Mouse (Mus musculus) liver, postnatal 0 days (tissue): ENCODE data around the gene St5. TPM values are rescaled to one million over a fixed set of nuclear protein-coding genes. Genes with fewer than 3 reads are reported as not detected.

Source experiments
- ATAC-seq: fragments of 200-750 bp; cut with Nextera tagmentation; 2 replicates; pipeline ENCODE4 v1.8.0; 2017; ENCODE audit warnings: mild to moderate bottlenecking, moderate library complexity
- DNase-seq: peaks from one replicate; pipeline ENCODE4 v3.0.0-alpha.2; 2016
- H3K27ac ChIP-seq: fragments of 300-500 bp; sonication (generic); 2 replicates; pipeline ENCODE4 v1.5.1; 2014; ENCODE audit warnings: antibody characterized with exemption, moderate library complexity, mild to moderate bottlenecking, low read depth
- H3K27me3 ChIP-seq: fragments of 300-500 bp; sonication (generic); 2 replicates; pipeline ENCODE4 v1.6.1; 2014; ENCODE audit warnings: low read length, control low read depth, mixed read lengths; ENCODE audit not compliant: insufficient read depth
- H3K36me3 ChIP-seq: fragments of 300-500 bp; sonication (generic); replicated peaks from 2 replicates; pipeline ENCODE4 v1.6.1; 2014; ENCODE audit warnings: mild to moderate bottlenecking, control low read depth, low read length, moderate library complexity, mixed read lengths; ENCODE audit not compliant: insufficient read depth
- H3K4me1 ChIP-seq: fragments of 300-500 bp; sonication (generic); 2 replicates; pipeline ENCODE4 v1.6.1; 2014; ENCODE audit warnings: antibody characterized with exemption, mild to moderate bottlenecking, control low read depth; ENCODE audit not compliant: insufficient read depth
- H3K4me2 ChIP-seq: fragments of 300-500 bp; sonication (generic); 2 replicates; pipeline ENCODE4 v1.6.1; 2014; ENCODE audit warnings: low read depth, mild to moderate bottlenecking, low read length, moderate library complexity, mixed read lengths
- H3K4me3 ChIP-seq: fragments of 300-500 bp; sonication (generic); 2 replicates; pipeline ENCODE4 v1.5.1; 2014; ENCODE audit warnings: low read depth, low read length
- H3K9ac ChIP-seq: fragments of 300-500 bp; sonication (generic); replicated peaks from 2 replicates; pipeline ENCODE4 v1.6.1; 2014; ENCODE audit warnings: mild to moderate bottlenecking, moderate library complexity
- H3K9me3 ChIP-seq: fragments of 300-500 bp; sonication (generic); 2 replicates; pipeline ENCODE4 v1.6.1; 2016; ENCODE audit warnings: mild to moderate bottlenecking, control low read depth, low read length, mixed read lengths
- CTCF ChIP-seq: sonication (generic); IDR thresholded peaks from 2 replicates; pipeline ENCODE4 v1.5.1; 2016; ENCODE audit warnings: antibody characterized with exemption, low read depth
- EP300 ChIP-seq: IDR thresholded peaks from 2 replicates; pipeline ENCODE4 v1.6.1; 2016; ENCODE audit warnings: antibody characterized with exemption, low read depth, mild to moderate bottlenecking
- WGBS: fragments of 180-500 bp; shearing (Covaris S2); extraction: QIAGEN DNeasy Blood & Tissue Kit; methylation state at CpG from one replicate; pipeline ENCODE4 v1.1.7; 2014; ENCODE audit not compliant: insufficient replicate concordance; 5-methylcytosine and 5-hydroxymethylcytosine counted together
- polyA plus RNA-seq: library from polyadenylated mRNA; unstranded; fragments of >200 nt; fragmentation: Nextera tagmentation; extraction: Ambion mirVana; gene quantifications from 2 replicates; pipeline ENCODE4 v1.2.1, GENCODE M21; 2015

The St5 gene
- polyA plus RNA-seq, 1 experiment from 2014 or later = 33.9 TPM

DNA sequence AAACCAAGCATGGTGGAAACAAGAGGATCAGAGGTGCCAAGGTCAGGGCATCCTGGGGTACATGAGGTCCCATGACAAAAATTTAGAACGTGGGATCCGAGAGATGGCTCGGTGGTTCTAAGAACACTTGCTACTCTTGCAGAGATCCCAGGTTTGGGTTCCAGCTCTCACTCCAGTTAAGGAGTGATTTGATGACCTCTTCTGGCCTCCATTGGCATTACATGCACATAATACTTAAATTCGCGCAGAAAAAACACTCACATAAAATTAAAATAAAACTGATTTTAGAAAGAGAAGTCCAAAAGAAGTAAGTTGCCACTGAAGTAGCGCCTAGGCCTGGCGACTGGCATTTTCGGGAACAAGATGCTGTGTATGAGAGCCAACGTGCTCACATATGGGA lies 15.9 kb upstream of the St5 start:
- Histone ChIP-seq H3K4me2 (no peak overlapping the region), H3K27me3 (no peaks in the 10 kb centered on the region), H3K4me3 (no peak overlapping the region), H3K36me3 (no peaks in the 10 kb centered on the region), H3K4me1 (no peaks in the 10 kb centered on the region), H3K9ac (no peak overlapping the region), H3K9me3 (no peaks in the 10 kb centered on the region; the same call in 1 of the 2 replicates), H3K27ac (no peak overlapping the region)
- 59% methylated on average over 9 of the region's 9 CpGs for WGBS
- ATAC-seq = no peak
- DNase-seq = no peak
- TF ChIP-seq EP300 = no peak
- TF ChIP-seq CTCF = peak; percentile 57

GRCm38 (mm10) chr7:109713434-109713982 lies 10.1 kb upstream of the St5 start:
- H3K36me3 ChIP-seq = peaks cover 31% of the 10 kb centered on the region
- H3K4me3 ChIP-seq = no peak overlapping the region
- no peaks in the 10 kb centered on the region for H3K4me1 ChIP-seq
- no peaks in the 10 kb centered on the region for H3K27me3 ChIP-seq
- DNase-seq = no peak
- H3K4me2 ChIP-seq = no peak overlapping the region
- WGBS = 83% methylated on average over 2 of the region's 2 CpGs
- H3K9ac ChIP-seq = no peak overlapping the region
- no peak for ATAC-seq
- TF ChIP-seq CTCF (no peak), EP300 (no peak)
- no peak overlapping the region for H3K27ac ChIP-seq
- no peaks in the 10 kb centered on the region for H3K9me3 ChIP-seq

DNA sequence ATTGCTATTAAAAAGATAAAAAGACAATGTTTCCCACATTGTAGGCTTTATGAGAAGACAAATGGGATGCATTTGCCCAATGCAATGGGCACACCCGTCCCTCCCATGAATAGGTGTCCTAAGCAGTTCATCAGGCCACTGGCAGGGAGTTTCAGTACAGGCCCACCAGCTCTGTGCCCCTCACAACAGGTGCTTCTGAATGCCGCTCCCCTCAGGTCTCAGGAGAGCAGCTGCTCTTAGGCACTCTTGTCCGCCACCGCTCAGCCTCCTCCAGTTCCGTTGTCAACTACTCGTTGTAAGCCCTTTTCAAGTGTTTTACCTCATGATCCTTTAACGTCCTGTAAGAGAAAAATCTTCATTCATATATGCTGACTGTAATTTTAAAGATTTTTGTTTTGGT lies 8.8 kb upstream of the St5 start:
- Histone ChIP-seq H3K36me3 (peaks cover 37% of the 10 kb centered on the region), H3K9me3 (no peaks in the 10 kb centered on the region), H3K4me2 (no peak overlapping the region), H3K4me1 (no peaks in the 10 kb centered on the region), H3K9ac (no peak overlapping the region), H3K4me3 (no peak overlapping the region), H3K27me3 (no peaks in the 10 kb centered on the region), H3K27ac (no peak overlapping the region)
- TF ChIP-seq EP300 (no peak), CTCF (no peak)
- WGBS = 93% methylated on average over 7 of the region's 7 CpGs
- DNase-seq (no peak), ATAC-seq (no peak)

DNA sequence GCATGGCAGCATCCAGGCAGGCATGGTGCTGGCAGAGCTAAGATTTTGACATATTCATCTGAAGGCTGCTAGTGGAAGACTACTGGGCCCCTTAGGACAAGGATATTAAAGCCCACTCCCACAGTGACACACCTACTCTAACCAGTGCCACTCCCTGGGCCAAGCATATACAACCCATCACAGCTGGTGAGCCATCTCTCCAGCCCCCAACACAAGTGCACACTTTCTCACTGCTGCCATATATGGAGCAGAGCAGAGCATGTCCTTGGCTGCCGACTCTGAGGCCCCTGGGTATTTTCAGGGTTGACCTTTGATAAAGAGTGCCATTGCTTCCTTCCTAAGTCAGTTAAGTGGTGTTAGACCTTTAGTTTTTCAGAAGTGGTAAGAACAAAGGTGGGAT lies 6.7 kb upstream of the St5 start:
- no peak overlapping the region for H3K27ac ChIP-seq
- 47% methylated on average over 1 of the region's 1 CpGs for WGBS

DNA sequence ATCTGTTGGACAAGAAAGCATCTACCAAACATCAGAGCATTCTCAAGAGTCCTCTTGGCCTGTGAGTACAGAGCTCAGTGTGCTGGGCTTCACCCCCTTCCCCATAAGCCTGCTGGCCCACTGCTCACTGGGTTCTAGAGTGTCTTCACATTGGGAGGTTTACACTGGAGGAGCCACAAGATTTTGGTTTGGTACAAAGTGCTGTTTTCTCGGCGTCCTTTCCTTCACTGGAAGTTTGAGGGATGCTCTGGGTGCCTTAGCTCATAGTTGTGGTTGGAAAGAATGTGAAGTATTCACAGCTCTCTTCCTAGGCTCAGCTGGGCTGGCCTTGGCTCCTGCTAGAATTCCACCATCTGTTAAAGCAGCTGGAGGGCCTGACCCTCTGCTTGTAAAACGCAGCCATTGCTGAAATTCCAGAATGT lies 5.6 kb upstream of the St5 start:
- Histone ChIP-seq H3K9me3 (no peaks in the 10 kb centered on the region), H3K4me3 (no peak overlapping the region), H3K27me3 (no peaks in the 10 kb centered on the region), H3K9ac (no peak overlapping the region), H3K36me3 (peaks cover 37% of the 10 kb centered on the region), H3K27ac (no peak overlapping the region), H3K4me1 (no peaks in the 10 kb centered on the region), H3K4me2 (no peak overlapping the region)
- TF ChIP-seq CTCF = no peak
- TF ChIP-seq EP300 = no peak
- no peak for DNase-seq
- no peak for ATAC-seq
- 63% methylated on average over 3 of the region's 3 CpGs for WGBS

More for the DNA sequence above, 6.7 kb upstream of the St5 start:
- DNase-seq = no peak
- no peak for ATAC-seq
- Histone ChIP-seq H3K9me3 (no peaks in the 10 kb centered on the region), H3K9ac (no peak overlapping the region), H3K4me2 (no peak overlapping the region), H3K4me3 (no peak overlapping the region), H3K4me1 (no peaks in the 10 kb centered on the region), H3K36me3 (peaks cover 37% of the 10 kb centered on the region), H3K27me3 (no peaks in the 10 kb centered on the region)
- TF ChIP-seq CTCF (no peak), EP300 (no peak)

DNA sequence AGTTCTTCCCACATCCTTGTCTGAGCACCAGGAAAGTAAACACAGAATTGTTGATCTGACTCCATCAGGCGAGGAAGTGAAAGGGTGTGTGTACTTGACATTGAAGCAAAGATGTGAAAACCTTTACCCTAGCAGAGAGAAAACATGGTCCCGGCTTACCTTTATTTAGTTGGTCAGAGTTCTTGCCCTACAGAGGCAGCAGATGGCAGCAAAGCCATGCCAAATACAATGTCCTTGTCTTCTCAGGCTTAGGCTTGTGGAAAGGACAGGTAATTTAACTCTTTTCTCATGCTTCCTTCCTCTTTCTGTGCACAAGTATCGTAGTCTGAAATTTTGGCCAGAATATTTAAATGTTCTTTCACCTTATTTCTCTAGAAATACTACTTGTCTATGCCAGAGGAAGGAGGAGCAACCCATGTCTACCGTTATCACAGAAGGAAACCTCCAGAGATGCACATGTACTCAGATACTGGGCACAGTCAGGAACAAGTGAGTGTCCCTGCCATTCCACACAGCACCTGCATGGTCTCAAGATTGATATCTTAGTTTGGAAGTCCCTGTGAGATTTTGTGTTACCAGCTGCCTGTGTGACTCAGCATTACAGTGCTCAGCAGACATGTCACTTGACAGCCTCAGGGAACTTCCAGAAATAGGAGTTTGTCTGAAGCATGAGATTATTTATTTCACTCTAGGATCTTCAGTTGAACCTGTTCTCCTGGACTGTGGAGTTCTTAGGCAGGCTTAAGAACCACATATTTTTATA lies 3.8 kb upstream of the St5 start:
- Histone ChIP-seq H3K9me3 (no peaks in the 10 kb centered on the region), H3K27me3 (no peaks in the 10 kb centered on the region), H3K9ac (no peak overlapping the region), H3K4me2 (no peak overlapping the region), H3K27ac (no peak overlapping the region), H3K4me3 (no peak overlapping the region), H3K4me1 (peaks cover 4% of the 10 kb centered on the region; the same call in 1 of the 2 replicates), H3K36me3 (peaks cover 26% of the 10 kb centered on the region)
- DNase-seq (peak; percentile 50), ATAC-seq (no peak)
- 31% methylated on average over 4 of the region's 4 CpGs for WGBS
- TF ChIP-seq EP300 (no peak), CTCF (peak; percentile 81)
